Mouse (Mus musculus): ENCODE measurements at regions not wholly inside any gene's neighbourhood (a gene's known extent, or its start where the extent isn't known, plus 50 kb on each side); places are given as distances from the start of the nearest gene placed in this dataset.

DNA sequence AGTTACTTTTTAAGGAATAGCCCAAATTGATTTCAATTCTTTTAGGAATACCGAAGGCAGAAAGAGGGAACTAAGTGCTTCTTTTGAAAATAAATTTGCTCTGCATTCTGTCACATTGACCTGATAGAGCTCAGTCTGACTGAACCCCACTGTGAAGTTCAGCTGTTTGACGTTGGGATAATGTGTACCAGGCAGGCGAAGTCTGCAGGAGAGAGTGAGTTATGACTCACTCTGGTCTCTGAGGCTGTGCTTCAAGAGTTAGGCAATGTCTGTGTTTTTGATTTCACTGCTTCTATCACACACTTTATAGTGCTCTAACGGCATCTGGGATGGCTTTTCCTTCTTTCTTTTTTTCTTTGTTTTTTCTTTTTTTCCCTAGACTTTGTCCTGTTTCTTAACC lies 283.5 kb downstream of the Naf1 start:
- Histone ChIP-seq H3K9ac (replicated peaks; ENCODE audit: low read depth, low read length) (no peak overlapping the region), H3K36me3 (ENCODE audit: control insufficient read depth, insufficient read depth) (no peaks in the 10 kb centered on the region)
- 69% methylated on average over 4 of the region's 4 CpGs for WGBS

DNA sequence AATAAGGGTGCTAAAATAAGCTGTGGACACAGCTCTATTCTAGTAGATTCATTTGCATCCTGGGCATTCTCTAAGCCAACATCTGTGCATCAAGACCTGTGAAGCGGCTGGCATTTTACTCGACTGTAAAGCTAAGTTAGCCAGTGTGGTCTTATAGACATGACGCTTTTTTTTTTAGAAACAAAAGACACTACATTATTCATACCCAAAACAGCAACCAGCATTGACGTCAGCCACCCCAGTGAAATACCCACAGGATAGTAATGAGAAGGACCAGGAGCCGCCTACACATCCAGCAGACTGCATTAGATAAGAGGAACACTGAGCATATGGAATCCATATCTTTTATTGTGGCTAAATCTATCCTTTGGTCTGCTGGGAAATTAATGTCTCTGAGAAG lies 321.7 kb downstream of the Naf1 start:
- Histone ChIP-seq H3K4me2 (ENCODE audit: low read length) (no peak overlapping the region), H3K4me3 (replicated peaks; ENCODE audit: low read length) (no peak overlapping the region), H3K9me3 (ENCODE audit: control insufficient read depth, low read length) (no peaks in the 10 kb centered on the region), H3K27me3 (replicated peaks; ENCODE audit: control insufficient read depth, insufficient read depth, low read length) (no peaks in the 10 kb centered on the region), H3K27ac (ENCODE audit: low read length) (no peak overlapping the region), H3K36me3 (ENCODE audit: control insufficient read depth, insufficient read depth) (no peaks in the 10 kb centered on the region), H3K9ac (replicated peaks; ENCODE audit: low read depth, low read length) (no peak overlapping the region), H3K4me1 (replicated peaks; ENCODE audit: control insufficient read depth, insufficient read depth, low read length) (no peaks in the 10 kb centered on the region)
- WGBS: 75% methylated on average over 5 of the region's 5 CpGs
- ATAC-seq: no peak

More for the DNA sequence above, 283.5 kb downstream of the Naf1 start:
- H3K4me3 ChIP-seq (replicated peaks; ENCODE audit: low read length): no peak overlapping the region
- no peaks in the 10 kb centered on the region for H3K9me3 ChIP-seq (ENCODE audit: control insufficient read depth, low read length)
- ATAC-seq: no peak
- H3K4me2 ChIP-seq (ENCODE audit: low read length): no peak overlapping the region
- H3K27ac ChIP-seq (ENCODE audit: low read length): no peak overlapping the region
- H3K27me3 ChIP-seq (replicated peaks; ENCODE audit: control insufficient read depth, insufficient read depth, low read length): no peaks in the 10 kb centered on the region
- H3K4me1 ChIP-seq (replicated peaks; ENCODE audit: control insufficient read depth, insufficient read depth, low read length): no peaks in the 10 kb centered on the region

DNA sequence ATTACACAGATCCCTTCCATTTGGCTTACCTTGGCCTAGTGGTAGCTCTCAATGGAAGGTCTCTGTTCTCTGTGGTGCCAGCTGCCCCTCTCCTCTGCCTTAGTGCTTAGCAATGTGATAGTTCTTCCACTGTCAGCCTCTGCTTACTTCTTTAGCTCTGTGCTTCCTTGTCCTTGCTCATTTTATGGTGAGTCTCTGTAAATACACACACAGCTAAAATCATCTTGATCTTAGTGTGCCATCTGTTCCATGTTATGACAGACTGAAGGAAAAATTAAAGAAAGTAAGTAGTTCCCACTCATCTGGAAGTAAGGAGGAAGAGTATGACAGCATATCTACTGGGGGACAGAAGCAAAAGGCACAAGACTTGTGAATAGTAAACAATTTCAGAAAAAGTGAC lies 324.4 kb upstream of the Nat3 start:
- Histone ChIP-seq H3K4me1 (replicated peaks; ENCODE audit: control insufficient read depth, insufficient read depth, low read length) (no peaks in the 10 kb centered on the region), H3K9ac (replicated peaks; ENCODE audit: low read depth, low read length) (no peak overlapping the region), H3K36me3 (ENCODE audit: control insufficient read depth, insufficient read depth) (no peaks in the 10 kb centered on the region), H3K9me3 (ENCODE audit: control insufficient read depth, low read length) (no peaks in the 10 kb centered on the region), H3K27me3 (replicated peaks; ENCODE audit: control insufficient read depth, insufficient read depth, low read length) (no peaks in the 10 kb centered on the region), H3K4me2 (ENCODE audit: low read length) (no peak overlapping the region), H3K27ac (ENCODE audit: low read length) (no peak overlapping the region), H3K4me3 (replicated peaks; ENCODE audit: low read length) (no peak overlapping the region)
- no peak for ATAC-seq

DNA sequence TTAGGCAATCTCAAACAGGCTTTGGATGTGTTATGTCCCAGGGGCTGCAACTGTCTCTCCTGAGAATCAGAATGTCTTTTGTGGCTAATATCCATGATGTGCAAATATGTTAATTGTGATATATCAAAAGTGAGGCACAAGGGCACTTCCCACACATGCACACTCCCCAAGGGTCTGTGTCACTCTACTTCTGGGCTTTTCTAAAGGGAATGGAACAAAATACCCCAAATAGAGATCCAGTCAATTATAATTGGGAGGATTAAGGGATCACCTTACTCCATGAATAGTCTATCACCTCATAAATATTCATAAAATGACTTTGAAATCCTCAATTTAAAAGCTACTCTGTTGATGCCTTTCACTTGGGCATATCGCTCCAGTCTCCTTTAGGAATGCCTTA lies 317.6 kb upstream of the Nat3 start:
- H3K27me3 ChIP-seq (replicated peaks; ENCODE audit: control insufficient read depth, insufficient read depth, low read length): no peaks in the 10 kb centered on the region
- H3K4me2 ChIP-seq (ENCODE audit: low read length): no peak overlapping the region
- no peak overlapping the region for H3K9ac ChIP-seq (replicated peaks; ENCODE audit: low read depth, low read length)
- ATAC-seq: no peak
- H3K4me3 ChIP-seq (replicated peaks; ENCODE audit: low read length): no peak overlapping the region
- H3K36me3 ChIP-seq (ENCODE audit: control insufficient read depth, insufficient read depth): no peaks in the 10 kb centered on the region
- H3K27ac ChIP-seq (ENCODE audit: low read length): no peak overlapping the region
- WGBS: 5% methylated on average over 1 of the region's 1 CpGs
- H3K9me3 ChIP-seq (ENCODE audit: control insufficient read depth, low read length): no peaks in the 10 kb centered on the region
- no peaks in the 10 kb centered on the region for H3K4me1 ChIP-seq (replicated peaks; ENCODE audit: control insufficient read depth, insufficient read depth, low read length)

DNA sequence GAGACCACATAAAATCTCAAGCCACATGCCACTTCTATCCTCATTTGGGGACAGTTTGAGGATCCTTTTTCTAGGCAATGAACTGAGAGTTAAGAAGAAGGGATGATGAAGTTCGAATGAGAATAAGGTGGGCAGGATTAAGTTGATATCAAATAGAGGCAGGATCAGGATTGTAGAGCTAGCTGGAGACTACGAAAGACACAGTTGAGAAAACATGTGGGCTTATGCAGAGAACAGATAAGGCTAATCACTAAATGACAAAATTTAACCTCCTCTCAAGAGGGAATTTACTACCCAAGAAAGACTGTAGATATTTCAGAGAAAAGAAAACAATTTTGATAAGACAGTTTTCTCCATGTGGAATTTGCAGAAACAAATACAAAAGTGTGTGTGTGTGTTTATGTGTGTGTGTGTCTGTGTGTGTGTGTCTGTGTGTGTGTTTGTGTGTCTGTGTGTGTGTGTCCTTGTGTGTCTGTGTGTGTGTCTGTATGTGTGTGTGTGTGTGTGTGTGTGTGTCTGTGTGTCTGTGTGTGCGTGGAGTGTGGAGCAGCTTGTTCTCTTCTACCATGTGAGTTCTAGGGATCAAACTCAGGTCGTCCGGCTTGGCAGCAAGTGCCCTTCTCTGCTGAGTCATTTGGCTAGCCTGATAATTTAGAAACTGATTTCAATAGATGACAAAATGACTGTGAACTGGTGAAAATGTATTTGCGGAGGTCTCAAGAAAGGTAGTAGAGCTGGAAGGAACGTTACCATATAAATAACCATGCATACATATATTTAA lies 291.5 kb upstream of the Nat3 start:
- H3K9ac ChIP-seq (replicated peaks; ENCODE audit: low read depth, low read length): no peak overlapping the region
- no peak overlapping the region for H3K4me2 ChIP-seq (ENCODE audit: low read length)
- no peaks in the 10 kb centered on the region for H3K9me3 ChIP-seq (ENCODE audit: control insufficient read depth, low read length)
- H3K27me3 ChIP-seq (replicated peaks; ENCODE audit: control insufficient read depth, insufficient read depth, low read length): no peaks in the 10 kb centered on the region
- no peak overlapping the region for H3K4me3 ChIP-seq (replicated peaks; ENCODE audit: low read length)
- no peaks in the 10 kb centered on the region for H3K4me1 ChIP-seq (replicated peaks; ENCODE audit: control insufficient read depth, insufficient read depth, low read length)
- 86% methylated on average over 7 of the region's 7 CpGs for WGBS
- no peaks in the 10 kb centered on the region for H3K36me3 ChIP-seq (ENCODE audit: control insufficient read depth, insufficient read depth)
- ATAC-seq: no peak
- no peak overlapping the region for H3K27ac ChIP-seq (ENCODE audit: low read length)

DNA sequence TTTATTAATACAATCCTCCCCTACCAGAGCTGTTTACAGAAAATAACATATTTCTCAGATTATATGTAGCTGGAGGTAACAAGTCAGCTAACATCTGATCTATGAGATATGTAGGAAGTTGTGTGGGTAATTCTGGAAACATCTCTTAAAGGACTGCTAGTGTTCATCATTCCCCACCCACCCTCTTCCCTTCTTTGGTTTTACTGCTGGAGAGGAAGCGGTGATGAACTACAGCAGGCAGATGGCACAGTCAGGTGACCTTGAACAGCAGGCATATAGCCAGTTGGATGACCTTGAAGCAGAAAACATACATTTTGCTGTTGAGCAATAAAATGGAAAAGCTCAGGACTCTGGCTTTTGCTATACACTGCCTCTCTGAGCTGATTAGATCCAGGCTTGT lies 284.7 kb upstream of the Nat3 start:
- Histone ChIP-seq H3K4me2 (ENCODE audit: low read length) (no peak overlapping the region), H3K27me3 (replicated peaks; ENCODE audit: control insufficient read depth, insufficient read depth, low read length) (no peaks in the 10 kb centered on the region), H3K27ac (ENCODE audit: low read length) (no peak overlapping the region), H3K36me3 (ENCODE audit: control insufficient read depth, insufficient read depth) (no peaks in the 10 kb centered on the region), H3K9me3 (ENCODE audit: control insufficient read depth, low read length) (no peaks in the 10 kb centered on the region), H3K9ac (replicated peaks; ENCODE audit: low read depth, low read length) (no peak overlapping the region), H3K4me1 (replicated peaks; ENCODE audit: control insufficient read depth, insufficient read depth, low read length) (no peaks in the 10 kb centered on the region), H3K4me3 (replicated peaks; ENCODE audit: low read length) (no peak overlapping the region)
- ATAC-seq: no peak
- WGBS: 86% methylated on average over 1 of the region's 1 CpGs

DNA sequence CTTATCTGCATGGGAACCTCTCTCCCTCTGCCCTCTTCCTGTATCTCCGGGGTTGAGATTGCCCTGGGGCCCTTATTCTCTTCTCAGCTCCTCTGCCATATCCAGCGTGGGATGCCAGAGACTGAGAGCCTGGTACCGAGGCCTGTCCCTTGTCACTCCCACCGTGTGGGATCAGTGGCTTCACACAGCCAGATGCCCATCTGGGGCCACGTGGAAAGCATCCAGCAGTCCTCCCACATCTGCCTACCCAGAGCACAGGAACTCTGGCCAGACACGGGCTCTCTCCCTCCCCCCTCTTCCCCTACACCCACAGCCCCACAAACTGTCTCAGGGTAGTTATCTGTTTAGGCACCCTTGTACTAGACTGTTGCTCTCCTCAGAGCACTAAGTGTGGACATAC lies 244.9 kb upstream of the Nat3 start:
- no peak overlapping the region for H3K9ac ChIP-seq (replicated peaks; ENCODE audit: low read depth, low read length)
- ATAC-seq: no peak
- no peaks in the 10 kb centered on the region for H3K27me3 ChIP-seq (replicated peaks; ENCODE audit: control insufficient read depth, insufficient read depth, low read length)
- 87% methylated on average over 6 of the region's 6 CpGs for WGBS
- no peaks in the 10 kb centered on the region for H3K36me3 ChIP-seq (ENCODE audit: control insufficient read depth, insufficient read depth)
- no peak overlapping the region for H3K4me2 ChIP-seq (ENCODE audit: low read length)
- H3K4me3 ChIP-seq (replicated peaks; ENCODE audit: low read length): no peak overlapping the region
- no peaks in the 10 kb centered on the region for H3K9me3 ChIP-seq (ENCODE audit: control insufficient read depth, low read length)
- no peak overlapping the region for H3K27ac ChIP-seq (ENCODE audit: low read length)
- H3K4me1 ChIP-seq (replicated peaks; ENCODE audit: control insufficient read depth, insufficient read depth, low read length): no peaks in the 10 kb centered on the region

DNA sequence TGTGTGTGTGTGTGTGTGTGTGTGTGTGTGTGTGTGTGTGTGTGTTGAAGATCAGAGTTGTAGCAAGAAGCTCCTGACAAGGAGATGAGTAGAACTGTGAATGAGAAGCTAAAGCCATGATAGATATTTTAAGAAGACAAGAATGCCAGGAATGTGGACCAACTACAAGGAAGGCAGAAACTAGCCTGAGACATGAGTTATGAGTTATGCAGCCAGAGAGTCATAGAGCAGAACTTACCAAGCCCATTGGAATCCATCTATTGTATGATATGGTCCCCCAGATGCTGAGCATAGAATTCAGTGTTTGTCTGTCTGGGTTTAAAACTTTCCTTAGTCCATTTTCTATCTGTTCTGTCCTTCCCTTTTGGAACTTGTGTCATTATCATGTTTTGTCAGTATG lies 244.2 kb upstream of the Nat3 start:
- Histone ChIP-seq H3K4me3 (replicated peaks; ENCODE audit: low read length) (no peak overlapping the region), H3K27ac (ENCODE audit: low read length) (no peak overlapping the region), H3K36me3 (ENCODE audit: control insufficient read depth, insufficient read depth) (no peaks in the 10 kb centered on the region), H3K27me3 (replicated peaks; ENCODE audit: control insufficient read depth, insufficient read depth, low read length) (no peaks in the 10 kb centered on the region), H3K9me3 (ENCODE audit: control insufficient read depth, low read length) (no peaks in the 10 kb centered on the region), H3K4me1 (replicated peaks; ENCODE audit: control insufficient read depth, insufficient read depth, low read length) (no peaks in the 10 kb centered on the region), H3K4me2 (ENCODE audit: low read length) (no peak overlapping the region), H3K9ac (replicated peaks; ENCODE audit: low read depth, low read length) (no peak overlapping the region)
- no peak for ATAC-seq

DNA sequence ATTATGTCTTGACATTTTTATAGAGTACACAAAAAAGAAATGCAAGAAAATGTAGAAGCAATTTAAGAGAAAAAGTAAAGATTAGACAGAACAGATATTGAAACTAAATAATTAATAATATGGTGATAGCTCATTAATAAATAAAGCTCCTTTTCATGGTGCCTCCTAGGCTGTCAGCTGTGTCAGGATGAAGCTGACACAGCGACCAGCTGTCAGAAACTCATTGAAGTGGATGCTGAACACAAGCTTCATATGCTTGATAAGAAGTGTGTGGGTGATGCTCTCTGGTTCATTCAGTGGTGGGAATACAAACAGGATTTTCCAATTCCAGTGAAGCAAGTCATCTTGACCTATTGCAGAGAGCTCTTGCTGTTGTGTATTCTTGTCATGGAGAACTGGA lies 213.2 kb upstream of the Nat3 start:
- ATAC-seq: no peak
- no peaks in the 10 kb centered on the region for H3K27me3 ChIP-seq (replicated peaks; ENCODE audit: control insufficient read depth, insufficient read depth, low read length)
- H3K4me1 ChIP-seq (replicated peaks; ENCODE audit: control insufficient read depth, insufficient read depth, low read length): no peaks in the 10 kb centered on the region
- no peak overlapping the region for H3K9ac ChIP-seq (replicated peaks; ENCODE audit: low read depth, low read length)
- no peaks in the 10 kb centered on the region for H3K36me3 ChIP-seq (ENCODE audit: control insufficient read depth, insufficient read depth)
- H3K4me2 ChIP-seq (ENCODE audit: low read length): no peak overlapping the region
- H3K9me3 ChIP-seq (ENCODE audit: control insufficient read depth, low read length): no peaks in the 10 kb centered on the region
- no peak overlapping the region for H3K4me3 ChIP-seq (replicated peaks; ENCODE audit: low read length)
- 87% methylated on average over 1 of the region's 1 CpGs for WGBS
- no peak overlapping the region for H3K27ac ChIP-seq (ENCODE audit: low read length)

DNA sequence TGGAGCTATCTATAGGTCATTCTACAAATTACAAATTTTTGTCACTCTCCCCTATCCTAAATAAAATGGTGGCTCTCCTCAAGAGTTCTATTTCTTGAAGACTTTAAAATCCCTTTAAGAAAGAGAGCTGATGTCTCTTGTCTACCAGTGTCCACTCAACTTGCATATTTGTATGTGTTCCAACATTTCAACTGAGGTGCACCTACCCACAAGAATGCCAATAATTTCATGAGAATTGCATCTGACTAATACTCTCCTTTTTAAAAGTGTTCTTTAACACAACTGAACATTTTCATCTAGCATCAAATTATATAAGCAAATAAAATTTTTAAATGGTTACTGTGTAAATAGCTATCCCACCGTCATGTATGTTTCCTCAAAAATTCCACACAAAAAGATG lies 206.3 kb upstream of the Nat3 start:
- no peak for ATAC-seq
- Histone ChIP-seq H3K4me3 (replicated peaks; ENCODE audit: low read length) (no peak overlapping the region), H3K36me3 (ENCODE audit: control insufficient read depth, insufficient read depth) (no peaks in the 10 kb centered on the region), H3K27me3 (replicated peaks; ENCODE audit: control insufficient read depth, insufficient read depth, low read length) (no peaks in the 10 kb centered on the region), H3K9ac (replicated peaks; ENCODE audit: low read depth, low read length) (no peak overlapping the region), H3K4me1 (replicated peaks; ENCODE audit: control insufficient read depth, insufficient read depth, low read length) (no peaks in the 10 kb centered on the region), H3K4me2 (ENCODE audit: low read length) (no peak overlapping the region), H3K9me3 (ENCODE audit: control insufficient read depth, low read length) (no peaks in the 10 kb centered on the region), H3K27ac (ENCODE audit: low read length) (no peak overlapping the region)
- WGBS: 100% methylated on average over 1 of the region's 1 CpGs
